Mouse (Mus musculus) kidney, adult 9 months (tissue): Measurements from ENCODE around the gene Abhd17b.
"Not testable (repeated sequence)": the region's sequence is repeated elsewhere in the genome, so short reads cannot be mapped to it uniquely, and the experiment has no call there.

Source experiments
- DNase-seq: peaks from one replicate; pipeline ENCODE4 v3.0.0; 2022

Gene Abhd17b

GRCm38 (mm10) chr19:21652285-21653171 lies 457 bp upstream of the Abhd17b start, which contains the start of gene 1110059E24Rik:
TSS of gene 1110059E24Rik (minus strand) at chr19:21652976.
- DNase-seq: peak; percentile 99

- no peak for DNase-seq
Measured at GRCm38 (mm10) chr19:21654788-21655187, 1.8 kb downstream of the Abhd17b start.

GRCm38 (mm10) chr19:21660734-21661133 lies 7.7 kb downstream of the Abhd17b start:
- DNase-seq: no peak

GRCm38 (mm10) chr19:21663756-21664456 lies 10.9 kb downstream of the Abhd17b start:
- DNase-seq: no peak

- DNase-seq: no peak
Measured at GRCm38 (mm10) chr19:21669650-21670049, 16.7 kb downstream of the Abhd17b start.

- no peak for DNase-seq
Measured at GRCm38 (mm10) chr19:21674354-21675096, 21.5 kb downstream of the Abhd17b start.

GRCm38 (mm10) chr19:21680091-21680490 lies 27.1 kb downstream of the Abhd17b start:
- peak; percentile 64 for DNase-seq

- DNase-seq: no peak
Measured at GRCm38 (mm10) chr19:21680986-21681385, 28.0 kb downstream of the Abhd17b start.

- DNase-seq: peak; percentile 62
Measured at GRCm38 (mm10) chr19:21713260-21714031, 60.5 kb downstream of the Abhd17b start.

GRCm38 (mm10) chr19:21714278-21714883 lies 61.4 kb downstream of the Abhd17b start:
- peak; percentile 20 for DNase-seq

- DNase-seq: peak; percentile 49
Measured at GRCm38 (mm10) chr19:21715005-21715442, 62.0 kb downstream of the Abhd17b start.

GRCm38 (mm10) chr19:21715515-21715914 lies 62.5 kb downstream of the Abhd17b start:
- no peak for DNase-seq

GRCm38 (mm10) chr19:21716456-21716855 lies 63.5 kb downstream of the Abhd17b start:
- DNase-seq: no peak

GRCm38 (mm10) chr19:21719206-21719605 lies 66.2 kb downstream of the Abhd17b start:
- no peak for DNase-seq

- no peak for DNase-seq
Measured at GRCm38 (mm10) chr19:21720950-21721349, 68.0 kb downstream of the Abhd17b start.

GRCm38 (mm10) chr19:21723280-21723679 lies 70.3 kb downstream of the Abhd17b start:
- not testable (repeated sequence) for DNase-seq

- no peak for DNase-seq
Measured at GRCm38 (mm10) chr19:21723911-21724655, 71.1 kb downstream of the Abhd17b start.

- no peak for DNase-seq
Measured at GRCm38 (mm10) chr19:21725168-21725567, 72.2 kb downstream of the Abhd17b start.

GRCm38 (mm10) chr19:21727081-21727480 lies 74.1 kb downstream of the Abhd17b start:
- no peak for DNase-seq

- no peak for DNase-seq
Measured at GRCm38 (mm10) chr19:21728342-21728741, 75.4 kb downstream of the Abhd17b start.

GRCm38 (mm10) chr19:21731887-21732286 lies 78.9 kb downstream of the Abhd17b start:
- no peak for DNase-seq
